Mouse (Mus musculus) cerebral cortex, adult 2 months (tissue): Measurements from ENCODE around the gene Bsdc1.

Experiments used
- WGBS: fragments of 180-500 bp; shearing (Covaris S2); methylation state at CpG from one replicate; pipeline ENCODE4 v1.1.7; 2018; 5-methylcytosine and 5-hydroxymethylcytosine counted together

Bsdc1 gene

DNA sequence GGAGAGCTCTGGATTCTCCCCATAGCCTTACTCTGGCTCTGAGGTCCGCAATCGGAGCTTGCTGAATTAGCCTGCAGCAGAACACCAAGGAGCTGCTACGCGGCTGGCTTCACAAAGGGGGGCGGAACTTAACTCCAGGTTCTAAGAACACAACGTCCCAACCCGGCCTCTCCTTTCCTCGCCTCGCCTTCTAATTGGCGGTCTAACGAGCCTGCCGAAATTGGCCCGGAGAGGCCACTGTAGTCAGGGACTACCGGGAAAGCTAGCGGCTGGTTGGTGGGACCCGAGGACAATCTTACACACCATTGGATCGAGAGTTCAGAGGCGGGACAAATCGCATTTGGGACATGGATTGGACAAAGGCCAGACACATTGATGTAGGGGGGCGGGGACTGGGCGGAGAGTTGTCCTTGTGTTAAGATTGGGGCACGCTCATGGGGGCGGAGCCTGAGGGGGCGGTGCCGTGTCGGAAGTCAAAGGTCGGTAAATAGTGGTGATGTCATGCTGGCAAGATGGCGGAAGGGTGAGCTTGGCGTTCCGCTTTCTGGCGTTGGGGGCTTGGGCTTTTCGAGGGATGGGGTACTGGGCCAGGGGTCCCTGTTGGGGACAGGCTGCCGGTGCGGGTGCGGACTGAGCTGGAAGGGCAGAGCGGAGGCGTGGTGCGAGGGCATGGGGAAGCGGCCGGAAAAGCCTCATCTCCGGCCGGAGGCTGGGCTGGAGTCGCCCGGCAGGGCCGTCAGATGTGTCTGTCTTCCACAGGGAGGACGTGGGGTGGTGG, at the start of gene Bsdc1:
Bsdc1 (plus strand) TSS at position 399 of the 778 bp plus-strand sequence.
- under 1% methylated on average over 46 of the region's 46 CpGs for WGBS

DNA sequence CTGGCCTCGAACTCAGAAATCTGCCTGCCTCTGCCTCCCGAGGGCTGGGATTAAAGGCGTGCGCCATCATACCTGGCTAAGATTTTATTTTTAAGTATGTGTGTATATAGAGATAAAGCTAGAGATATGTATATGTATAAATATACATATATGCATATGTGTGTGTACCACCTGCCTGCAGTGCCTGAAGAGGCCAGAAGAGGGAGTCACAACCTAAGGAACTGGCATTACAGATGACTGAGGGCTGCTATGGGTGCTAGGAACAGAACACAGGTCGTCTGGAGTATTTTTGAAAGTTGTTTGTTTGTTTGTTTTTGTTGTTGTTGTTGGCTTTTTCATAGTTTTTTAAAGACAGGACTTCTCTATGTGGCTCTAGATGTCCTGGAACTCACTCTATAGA, 45.5 kb upstream of the Bsdc1 start:
- 91% methylated on average over 5 of the region's 5 CpGs for WGBS

DNA sequence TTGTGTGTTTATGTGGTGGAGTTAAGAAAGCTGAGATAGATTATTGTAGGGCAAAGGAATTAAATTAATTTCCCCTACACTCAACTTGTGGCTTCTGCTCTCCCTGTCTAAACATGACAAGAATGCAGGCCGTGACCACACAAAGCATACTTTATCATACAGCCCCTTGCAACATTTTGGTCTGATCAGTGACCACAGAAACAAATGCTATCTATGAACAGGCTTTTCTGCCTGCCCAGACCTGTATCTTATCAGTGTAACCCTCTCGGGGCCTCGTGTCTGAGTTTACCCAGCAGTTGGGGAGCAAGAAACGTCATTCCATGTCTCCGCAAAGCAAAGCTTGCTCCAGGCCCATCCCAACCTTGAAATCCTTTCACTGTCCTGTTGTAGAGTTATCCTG, 44.9 kb upstream of the Bsdc1 start:
- WGBS, result 89% methylated on average over 5 of the region's 5 CpGs

- 77% methylated on average over 5 of the region's 5 CpGs for WGBS
Observed at GRCm38 (mm10) chr4:129418321-129418720, 43.1 kb upstream of the Bsdc1 start.

GRCm38 (mm10) chr4:129440340-129441063, 20.9 kb upstream of the Bsdc1 start, which contains the start of gene Zbtb8b:
Gene Zbtb8b (minus strand): TSS chr4:129440853.
- 4% methylated on average over 33 of the region's 33 CpGs for WGBS

DNA sequence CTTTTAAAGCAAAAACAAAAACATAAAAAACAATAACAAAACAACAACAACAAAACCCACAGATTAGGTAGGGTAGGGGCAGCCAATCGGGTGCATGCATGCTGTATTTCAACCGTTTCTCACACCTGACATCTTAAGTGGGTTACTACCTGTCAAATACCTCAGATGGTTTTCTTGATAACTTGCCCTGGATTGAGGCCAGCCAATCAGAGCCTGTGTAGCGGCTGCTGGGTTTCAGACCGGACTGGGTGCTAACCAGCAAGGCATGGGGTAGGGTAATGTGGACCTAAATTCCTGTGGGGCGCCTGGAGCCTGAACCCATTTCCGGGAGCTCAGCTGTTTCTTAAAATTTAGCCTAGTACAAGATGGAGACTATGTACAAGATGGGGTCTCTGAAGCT, 20.2 kb upstream of the Bsdc1 start:
- 36% methylated on average over 6 of the region's 6 CpGs for WGBS

DNA sequence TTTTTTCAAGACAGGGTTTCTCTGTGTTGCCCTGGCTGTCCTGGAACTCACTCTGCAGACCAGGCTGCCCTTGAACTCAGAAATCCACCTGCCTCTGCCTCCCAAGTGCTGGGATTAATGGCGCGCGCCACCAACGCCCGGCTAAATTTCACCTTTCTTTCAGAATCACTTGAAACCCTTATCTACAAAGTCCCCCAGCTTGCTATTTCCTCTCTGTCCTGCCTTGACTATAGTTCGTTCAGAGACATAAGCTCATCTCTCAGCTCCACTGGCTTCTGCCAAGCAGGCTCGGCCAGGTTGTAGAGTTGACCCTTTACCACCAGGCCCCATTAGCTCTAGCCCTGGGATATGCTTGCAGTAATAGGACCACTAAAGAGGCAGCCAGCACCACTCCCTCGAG, 14.0 kb upstream of the Bsdc1 start:
- WGBS, result 93% methylated on average over 8 of the region's 8 CpGs

GRCm38 (mm10) chr4:129447778-129448563, 13.4 kb upstream of the Bsdc1 start:
- WGBS, result 84% methylated on average over 11 of the region's 11 CpGs

GRCm38 (mm10) chr4:129448713-129449112, 12.7 kb upstream of the Bsdc1 start:
- 88% methylated on average over 6 of the region's 6 CpGs for WGBS

DNA sequence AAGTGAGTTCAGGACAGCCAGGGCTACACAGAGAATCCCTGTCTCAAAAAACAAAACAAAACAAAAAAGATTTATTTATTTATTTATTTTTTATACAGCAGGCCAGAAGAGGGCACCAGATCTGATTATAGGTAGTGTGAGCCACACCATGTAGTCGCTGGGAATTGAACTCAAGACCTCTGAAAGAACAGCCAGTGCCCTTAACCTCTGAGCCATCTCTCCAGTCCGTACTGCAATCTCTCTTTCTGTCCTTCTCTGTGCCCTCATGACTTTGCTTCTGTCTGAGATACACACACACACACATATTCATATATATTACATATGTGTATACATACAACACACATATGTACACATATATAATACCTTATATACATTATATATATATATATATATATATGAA, 10.5 kb upstream of the Bsdc1 start:
- 71% methylated on average over 2 of the region's 2 CpGs for WGBS

- 82% methylated on average over 15 of the region's 15 CpGs for WGBS
Observed at GRCm38 (mm10) chr4:129451471-129452169, 9.8 kb upstream of the Bsdc1 start.

GRCm38 (mm10) chr4:129455265-129455664, 6.1 kb upstream of the Bsdc1 start:
- under 1% methylated on average over 5 of the region's 5 CpGs for whole genome bisulfite sequencing

DNA sequence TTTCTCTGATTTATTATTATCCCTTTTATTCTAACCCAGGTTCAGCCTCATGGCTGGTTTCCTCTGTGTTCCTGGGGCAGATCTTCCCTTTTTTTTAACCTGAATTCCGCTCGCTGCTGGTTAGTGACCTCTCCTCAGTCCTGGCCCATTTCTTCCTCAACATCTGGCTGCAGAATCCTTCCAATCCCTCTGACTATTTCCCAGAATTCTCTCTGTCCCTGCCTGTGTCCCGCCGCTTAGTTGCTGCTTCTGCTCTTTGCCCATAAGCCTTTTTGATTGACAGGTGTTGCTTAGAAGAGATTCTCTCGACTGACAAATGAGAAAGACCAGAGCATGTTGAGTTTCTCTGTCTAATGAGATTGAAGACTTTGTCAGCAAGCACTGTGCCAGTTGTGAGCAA, 5.3 kb upstream of the Bsdc1 start:
- 59% methylated on average over 5 of the region's 5 CpGs for WGBS

- 75% methylated on average over 2 of the region's 2 CpGs for WGBS
Observed at GRCm38 (mm10) chr4:129457311-129457710, 4.1 kb upstream of the Bsdc1 start.

DNA sequence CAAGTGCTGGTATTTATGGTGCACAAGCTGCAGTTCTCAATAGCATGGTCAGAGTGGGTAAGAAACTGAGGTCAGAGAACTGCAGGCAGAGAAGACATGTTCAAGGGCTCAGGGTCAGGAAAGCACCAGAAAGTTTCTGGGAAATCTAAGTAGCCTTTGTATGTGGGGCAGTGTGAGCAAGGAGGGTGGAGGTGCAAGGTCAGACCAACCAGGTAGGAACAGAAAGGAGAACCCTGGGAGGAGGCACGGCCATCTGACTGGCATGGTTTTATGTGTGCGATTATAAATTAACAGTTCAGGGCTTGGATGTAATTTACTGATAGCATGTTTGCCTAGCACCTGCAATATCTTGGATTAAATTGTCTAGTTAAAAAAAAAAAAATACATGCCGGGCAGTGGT, 1.7 kb upstream of the Bsdc1 start:
- WGBS, result 93% methylated on average over 3 of the region's 3 CpGs

GRCm38 (mm10) chr4:129460827-129461182, 576 bp upstream of the Bsdc1 start:
- under 1% methylated on average over 4 of the region's 4 CpGs for WGBS

DNA sequence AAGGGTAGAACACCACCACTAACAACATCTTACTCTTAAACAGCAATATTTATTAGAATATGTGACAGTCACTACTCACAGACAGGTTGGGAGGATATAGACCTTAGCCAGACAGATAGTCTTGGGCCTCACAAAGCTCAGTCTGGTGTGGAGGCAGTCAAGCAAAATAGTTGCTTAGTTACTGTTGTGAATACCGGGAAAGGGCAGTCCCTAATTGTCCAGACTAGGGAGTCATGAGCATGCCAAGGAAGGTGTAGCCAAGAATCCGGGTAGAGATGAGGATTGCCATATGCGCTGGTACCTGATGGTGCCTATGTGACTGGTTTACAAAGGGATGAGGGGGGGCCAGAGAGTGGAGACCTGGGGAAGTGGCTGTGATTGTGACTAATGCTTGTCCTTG, 737 bp downstream of the Bsdc1 start:
- WGBS, result 19% methylated on average over 3 of the region's 3 CpGs

- 84% methylated on average over 24 of the region's 24 CpGs for WGBS
Observed at GRCm38 (mm10) chr4:129463097-129464059, 2.0 kb downstream of the Bsdc1 start.

DNA sequence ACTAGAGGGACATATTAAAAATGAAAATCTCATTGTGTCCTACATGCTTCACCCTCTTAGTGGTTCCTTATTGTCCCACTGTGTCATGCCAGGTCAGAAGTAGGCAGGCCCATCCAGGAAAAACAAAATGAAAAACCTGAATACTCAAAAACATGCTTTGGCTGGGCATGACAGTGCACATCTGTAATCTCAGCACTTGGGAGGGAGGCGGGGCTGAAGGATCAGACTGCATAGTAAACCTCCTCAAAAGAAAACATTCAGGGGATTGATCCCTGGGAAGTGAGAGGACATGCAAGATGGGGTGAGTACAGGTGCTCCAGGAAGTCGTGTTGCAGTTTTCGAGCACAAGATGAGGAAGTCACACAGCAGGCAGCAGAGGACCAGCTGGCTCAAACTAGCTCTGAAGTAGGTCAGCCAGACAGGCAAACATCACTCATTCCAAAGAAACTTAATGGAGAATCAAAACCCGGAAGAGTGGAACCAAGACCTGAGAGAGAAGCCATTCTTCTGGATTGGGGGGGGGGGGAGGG, 3.0 kb downstream of the Bsdc1 start:
- WGBS, result 59% methylated on average over 4 of the region's 4 CpGs

DNA sequence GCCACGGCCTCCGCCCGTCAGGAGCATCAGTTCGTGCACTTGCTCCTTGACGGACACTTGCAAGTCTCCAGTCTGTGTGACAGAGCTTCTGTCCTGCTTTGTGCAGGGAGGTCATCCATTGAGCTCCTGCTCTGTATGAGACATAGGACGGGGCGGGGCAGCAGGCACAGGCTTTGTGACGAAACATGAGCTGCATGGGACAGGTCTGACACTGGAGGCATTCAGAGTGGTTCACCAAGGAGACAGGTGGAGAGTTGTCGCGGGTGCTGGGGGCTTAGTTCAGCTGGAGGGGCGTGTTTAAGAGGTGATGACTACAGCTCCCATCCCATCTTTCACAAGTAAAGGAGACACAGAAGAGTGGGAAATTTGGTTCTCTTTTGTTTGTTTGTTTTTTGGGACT, 14.7 kb downstream of the Bsdc1 start:
- WGBS, result 94% methylated on average over 11 of the region's 11 CpGs
